Mouse (Mus musculus): ENCODE results near the gene Hist1h2be.
"Not testable (repeated sequence)": the region's sequence is repeated elsewhere in the genome, so short reads cannot be mapped to it uniquely, and the experiment has no call there.

Gene Hist1h2be

DNA sequence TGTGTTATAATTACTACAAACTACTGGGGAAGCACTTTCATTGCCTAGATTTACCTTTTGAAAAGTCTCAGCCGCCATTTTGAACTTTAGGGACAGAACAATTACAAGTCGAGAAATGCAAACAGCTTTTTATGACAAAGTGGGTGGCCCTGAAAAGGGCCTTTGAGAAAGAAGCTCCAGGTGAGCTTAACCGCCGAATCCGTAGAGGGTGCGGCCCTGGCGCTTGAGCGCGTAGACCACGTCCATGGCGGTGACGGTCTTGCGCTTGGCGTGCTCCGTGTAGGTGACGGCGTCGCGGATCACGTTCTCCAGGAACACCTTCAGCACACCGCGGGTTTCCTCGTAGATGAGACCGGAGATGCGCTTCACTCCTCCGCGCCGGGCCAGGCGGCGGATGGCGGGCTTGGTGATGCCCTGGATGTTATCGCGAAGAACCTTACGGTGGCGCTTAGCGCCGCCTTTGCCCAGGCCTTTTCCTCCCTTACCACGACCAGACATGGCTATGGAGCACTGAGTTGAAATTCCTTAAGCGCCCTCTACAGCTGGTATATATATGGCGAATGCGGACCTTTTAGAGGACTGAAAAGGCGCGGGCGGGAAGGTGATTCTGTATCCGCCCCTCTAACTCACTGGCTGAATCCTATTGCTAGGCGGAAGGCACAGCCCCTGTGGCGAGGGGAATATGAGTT is 69.6 kb downstream of the Hist1h2be start, which contains the start of gene Hist1h4f:
Hist1h4f (minus strand) TSS at position 503 of the 689 bp plus-strand sequence.
- DNase-seq (ENCODE audit: low read depth, low spot score), result not testable (repeated sequence)

DNA sequence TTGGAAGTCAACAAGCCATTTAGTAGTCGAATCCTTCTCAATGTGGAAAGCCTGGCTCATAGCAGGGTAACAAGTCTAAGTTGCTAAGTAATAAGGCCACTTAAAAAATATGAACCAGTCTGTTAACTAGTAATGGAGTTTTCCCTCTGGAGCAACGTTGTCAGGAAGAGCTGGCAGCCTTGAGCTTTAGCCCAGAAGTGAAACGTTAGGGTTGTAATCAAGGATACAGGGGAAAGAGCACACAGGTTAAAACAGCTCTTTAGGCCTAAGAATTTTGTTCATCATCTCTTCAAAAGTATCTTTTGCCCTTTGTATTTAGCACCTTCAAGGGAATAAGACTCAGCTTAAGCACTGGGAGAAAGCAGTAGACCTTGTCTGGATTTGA is 70.2 kb downstream of the Hist1h2be start:
- DNase-seq (ENCODE audit: low read depth, low spot score), result no peak

DNA sequence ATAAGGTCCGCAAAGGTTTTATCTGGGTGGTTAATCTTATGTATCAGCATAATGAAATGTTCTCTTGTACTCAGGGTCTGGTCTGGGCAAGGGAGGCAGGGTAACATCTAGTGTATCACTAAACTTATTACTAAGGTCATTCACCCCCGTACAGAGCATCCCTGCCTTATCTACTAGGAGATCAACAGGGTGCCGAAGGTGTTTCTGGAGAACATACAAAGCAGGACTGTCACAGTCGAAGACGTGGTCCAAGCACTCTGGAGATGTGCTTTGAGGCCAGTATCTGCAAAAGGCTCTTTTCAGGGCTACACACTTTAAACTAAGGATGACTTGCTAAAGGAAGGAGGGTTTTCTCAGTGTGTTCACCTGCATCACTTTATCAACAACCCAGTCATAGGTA is 74.2 kb downstream of the Hist1h2be start:
- DNase-seq (ENCODE audit: low read depth, low spot score), result no peak

DNA sequence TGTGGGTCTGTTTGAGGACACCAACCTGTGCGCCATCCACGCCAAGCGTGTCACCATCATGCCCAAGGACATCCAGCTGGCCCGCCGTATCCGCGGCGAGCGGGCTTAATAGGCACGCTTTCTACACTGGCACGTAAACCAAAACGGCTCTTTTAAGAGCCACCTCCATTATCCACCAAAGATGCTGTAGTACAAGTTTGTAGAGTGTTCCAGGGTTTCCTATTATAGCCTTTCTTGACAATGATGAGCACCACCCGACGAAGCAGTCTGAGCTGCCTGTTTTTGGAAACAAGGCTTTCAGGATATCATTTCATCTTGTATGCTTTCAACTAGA is 76.2 kb downstream of the Hist1h2be start:
- not testable (repeated sequence) for DNase-seq (ENCODE audit: low read depth, low spot score)

DNA sequence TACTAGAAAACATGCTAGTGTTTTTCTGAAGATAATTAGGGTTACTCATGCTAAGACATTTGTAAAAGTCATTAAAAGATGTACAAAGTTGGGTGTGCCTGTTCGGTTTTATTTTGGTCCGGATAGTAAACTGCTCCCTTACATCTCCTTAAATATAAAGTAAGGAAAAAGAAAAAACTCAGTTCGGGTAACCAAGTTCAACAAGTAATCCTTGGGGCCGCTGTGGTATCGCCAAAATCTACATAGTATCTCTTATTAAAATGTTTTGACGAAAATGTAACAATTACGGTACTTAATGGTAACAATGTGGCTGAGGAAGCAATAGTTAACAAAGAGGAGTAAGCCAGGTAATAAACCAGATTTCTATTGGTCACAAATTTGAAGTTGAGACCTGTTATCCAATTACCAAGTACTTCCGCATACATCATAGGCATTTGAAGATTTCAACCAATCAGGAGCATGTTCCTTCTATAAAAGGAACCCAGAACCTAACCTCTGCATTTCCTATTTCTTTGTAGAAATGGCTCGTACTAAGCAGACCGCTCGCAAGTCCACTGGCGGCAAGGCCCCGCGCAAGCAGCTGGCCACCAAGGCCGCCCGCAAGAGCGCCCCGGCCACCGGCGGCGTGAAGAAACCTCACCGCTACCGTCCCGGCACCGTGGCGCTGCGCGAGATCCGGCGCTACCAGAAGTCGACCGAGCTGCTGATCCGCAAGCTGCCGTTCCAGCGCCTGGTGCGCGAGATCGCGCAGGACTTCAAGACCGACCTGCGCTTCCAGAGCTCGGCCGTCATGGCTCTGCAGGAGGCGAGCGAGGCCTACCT is 76.7 kb downstream of the Hist1h2be start, which contains the start of gene Hist1h3f:
Hist1h3f (plus strand) TSS at position 88 of the 822 bp plus-strand sequence.
- DNase-seq (ENCODE audit: low read depth, low spot score), result no peak

DNA sequence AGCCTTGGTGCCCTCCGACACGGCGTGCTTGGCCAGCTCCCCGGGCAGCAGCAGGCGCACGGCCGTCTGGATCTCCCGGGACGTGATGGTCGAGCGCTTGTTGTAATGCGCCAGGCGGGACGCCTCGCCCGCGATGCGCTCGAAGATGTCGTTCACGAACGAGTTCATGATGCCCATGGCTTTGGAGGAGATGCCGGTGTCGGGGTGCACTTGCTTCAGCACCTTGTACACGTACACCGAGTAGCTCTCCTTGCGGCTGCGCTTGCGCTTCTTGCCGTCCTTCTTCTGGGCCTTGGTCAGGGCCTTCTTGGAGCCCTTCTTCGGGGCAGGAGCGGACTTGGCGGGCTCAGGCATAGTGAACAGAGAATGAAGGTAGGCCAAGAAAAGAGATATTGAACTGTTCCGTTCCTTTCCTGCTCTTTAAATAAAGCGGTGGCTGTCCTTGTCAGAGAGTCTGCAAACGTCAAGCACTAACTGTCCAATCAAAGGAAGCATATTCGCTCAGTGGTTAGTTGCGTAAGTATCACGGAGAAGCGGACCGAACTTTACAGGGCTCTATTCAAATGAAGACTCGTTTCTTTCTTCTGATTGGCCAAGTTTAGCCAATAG is 77.8 kb downstream of the Hist1h2be start, which contains the start of gene Hist1h2bh:
Hist1h2bh (minus strand) TSS at position 394 of the 609 bp plus-strand sequence.
- not testable (repeated sequence) for DNase-seq (ENCODE audit: low read depth, low spot score)

DNA sequence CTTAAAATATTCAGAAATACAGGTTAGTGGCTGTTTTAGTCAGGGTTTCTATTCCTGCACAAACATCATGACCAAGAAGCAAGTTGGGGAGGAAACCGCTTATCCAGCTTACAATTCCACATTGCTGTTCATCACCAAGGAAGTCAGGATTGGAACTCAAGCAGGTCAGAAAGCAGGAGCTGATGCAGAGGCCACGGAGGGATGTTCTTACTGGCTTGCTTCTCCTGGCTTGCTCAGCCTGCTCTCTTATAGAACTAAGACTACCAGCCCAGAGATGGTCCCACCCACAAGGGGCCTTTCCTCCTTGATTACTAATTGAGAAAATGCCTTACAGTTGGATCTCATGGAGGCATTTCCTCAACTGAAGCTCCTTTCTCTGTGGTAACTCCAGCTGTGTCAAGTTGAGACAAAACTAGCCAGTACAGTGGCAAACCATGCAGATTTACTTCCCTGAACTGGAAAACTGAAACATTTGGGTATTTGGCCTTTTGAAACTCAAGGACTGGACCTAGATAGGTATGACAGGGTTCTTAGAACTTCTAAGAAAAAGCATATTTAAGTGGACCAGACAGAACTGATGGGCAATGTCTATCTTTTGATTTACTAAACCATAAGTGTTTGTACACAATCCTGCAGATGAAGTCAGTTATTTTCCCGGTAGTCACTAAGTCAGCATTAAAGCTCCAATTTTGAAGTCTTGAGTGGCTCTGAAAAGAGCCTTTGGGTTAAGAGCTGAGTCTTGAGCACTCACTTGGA is 78.5 kb downstream of the Hist1h2be start:
- not testable (repeated sequence) for DNase-seq (ENCODE audit: low read depth, low spot score)

DNA sequence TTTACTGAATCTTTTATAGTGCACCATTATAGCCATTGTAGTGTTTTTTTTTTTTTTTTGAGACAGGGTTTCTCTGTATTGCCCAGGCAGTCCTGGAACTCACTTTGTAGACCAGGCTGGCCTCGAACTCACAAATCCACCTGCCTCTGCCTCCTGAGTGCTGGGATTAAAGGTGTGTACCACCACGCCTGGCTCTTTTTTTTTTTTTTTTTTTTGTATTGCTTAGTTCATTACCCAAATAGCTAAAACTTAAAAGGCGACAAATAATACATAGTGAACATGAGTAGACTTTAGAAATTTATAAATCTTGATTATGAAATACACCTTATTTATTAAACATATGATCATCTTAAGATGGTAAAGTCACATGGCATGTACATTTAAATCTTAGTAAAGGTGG is 79.4 kb downstream of the Hist1h2be start:
- DNase-seq (ENCODE audit: low read depth, low spot score), result no peak

DNA sequence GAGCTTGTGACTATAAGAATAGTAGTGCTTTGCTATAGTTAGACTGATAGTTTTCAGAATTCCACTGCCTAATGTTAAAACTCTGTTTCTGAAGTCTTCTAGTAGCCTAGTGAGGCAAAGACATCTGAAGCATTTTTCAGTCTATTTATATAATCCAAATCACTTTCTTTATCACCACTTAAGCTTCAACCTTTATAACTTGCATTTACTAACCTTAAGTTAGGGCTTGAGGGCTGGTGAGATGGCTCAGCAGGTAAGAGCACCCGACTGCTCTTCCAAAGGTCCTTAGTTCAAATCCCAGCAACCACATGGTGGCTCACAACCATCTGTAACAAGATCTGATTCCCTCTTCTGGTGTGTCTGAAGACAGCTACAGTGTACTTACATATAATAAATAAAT is 81.1 kb downstream of the Hist1h2be start:
- DNase-seq (ENCODE audit: low read depth, low spot score), result not testable (repeated sequence)

DNA sequence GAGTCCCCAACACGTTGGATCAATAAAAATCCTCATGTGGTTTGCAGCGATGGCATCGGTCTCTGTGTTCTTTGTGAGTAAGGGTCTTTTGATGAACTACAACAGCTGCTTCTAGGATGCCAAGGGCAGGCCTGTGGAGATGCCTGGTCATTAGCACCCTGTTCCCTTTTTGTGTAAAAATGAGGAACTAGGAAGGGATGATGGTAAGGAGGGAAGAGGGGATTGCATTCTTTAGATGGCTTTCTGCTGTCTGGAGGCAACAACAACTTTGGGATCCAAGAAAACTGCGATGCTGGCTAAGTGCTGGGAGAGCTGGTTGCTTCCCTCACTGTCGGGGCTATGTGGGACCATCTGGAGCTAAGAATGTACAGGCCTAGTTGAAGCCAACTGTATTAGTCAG is 82.7 kb downstream of the Hist1h2be start:
- DNase-seq (ENCODE audit: low read depth, low spot score), result no peak

DNA sequence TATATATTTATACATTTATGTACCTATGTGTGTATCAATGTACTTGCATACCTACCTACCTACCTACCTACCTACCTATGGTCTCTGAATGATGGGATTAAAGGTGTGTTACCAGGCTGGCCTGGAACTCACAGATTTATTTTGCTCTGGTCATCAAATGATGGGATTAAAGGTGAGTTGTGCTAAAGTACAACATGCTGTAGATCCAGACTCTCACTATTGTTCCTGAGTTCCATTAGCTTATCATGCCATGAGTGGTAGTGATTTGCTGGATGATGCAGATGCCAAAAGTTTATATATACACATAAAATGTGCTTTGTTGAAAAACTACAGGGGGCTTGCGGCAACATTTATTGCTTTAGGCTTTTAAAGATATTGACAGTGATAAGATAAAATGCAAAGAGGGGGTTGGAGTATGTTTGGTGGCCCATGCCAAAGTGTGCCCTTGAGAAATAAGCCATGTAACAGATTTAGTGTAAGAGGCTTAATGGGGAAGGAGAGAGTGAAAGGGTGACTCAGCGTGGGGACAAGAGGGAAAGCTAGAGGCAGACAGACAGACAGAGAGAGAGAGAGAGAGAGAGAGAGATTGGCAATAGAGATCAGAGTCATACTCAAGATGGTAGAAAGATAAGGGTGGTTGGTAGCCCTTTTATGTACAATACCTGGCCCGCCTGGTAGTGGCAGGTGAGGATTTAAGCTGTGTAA is 83.8 kb downstream of the Hist1h2be start:
- DNase-seq (ENCODE audit: low read depth, low spot score), result no peak

DNA sequence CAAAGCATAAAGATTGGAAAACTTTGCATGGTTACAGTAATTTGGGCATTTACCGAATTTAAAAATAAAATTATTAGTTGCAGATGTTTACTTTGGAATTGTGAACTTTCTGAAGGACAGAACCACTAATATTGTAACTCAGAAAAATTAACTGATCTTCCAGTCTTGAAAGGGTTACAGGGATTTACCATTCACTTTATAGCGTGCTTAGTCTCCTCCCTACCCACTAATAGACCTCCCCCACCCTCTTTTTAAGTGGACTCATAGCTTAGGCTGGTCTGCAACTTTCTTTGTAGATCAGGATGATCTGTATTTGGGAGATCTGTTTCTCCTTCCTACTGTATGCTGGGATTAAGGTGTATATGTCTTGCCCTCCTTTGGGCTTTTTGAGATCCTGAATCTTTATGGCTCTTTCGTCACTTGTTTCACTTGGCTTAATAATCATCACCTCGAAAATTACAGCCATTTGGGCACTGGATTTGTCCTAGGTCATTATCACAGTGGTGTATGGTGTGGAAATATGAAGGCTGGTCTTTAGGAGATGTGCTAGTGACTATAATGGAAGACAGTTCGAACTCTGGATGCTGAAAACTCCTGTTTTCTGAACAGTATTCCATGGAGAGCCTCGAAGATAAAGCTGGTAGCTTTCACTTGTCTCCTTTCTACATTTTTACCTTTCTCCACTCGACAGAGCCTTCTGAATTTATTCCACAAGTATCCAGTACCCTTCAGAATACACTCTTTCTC is 84.7 kb downstream of the Hist1h2be start:
- DNase-seq (ENCODE audit: low read depth, low spot score), result no peak

DNA sequence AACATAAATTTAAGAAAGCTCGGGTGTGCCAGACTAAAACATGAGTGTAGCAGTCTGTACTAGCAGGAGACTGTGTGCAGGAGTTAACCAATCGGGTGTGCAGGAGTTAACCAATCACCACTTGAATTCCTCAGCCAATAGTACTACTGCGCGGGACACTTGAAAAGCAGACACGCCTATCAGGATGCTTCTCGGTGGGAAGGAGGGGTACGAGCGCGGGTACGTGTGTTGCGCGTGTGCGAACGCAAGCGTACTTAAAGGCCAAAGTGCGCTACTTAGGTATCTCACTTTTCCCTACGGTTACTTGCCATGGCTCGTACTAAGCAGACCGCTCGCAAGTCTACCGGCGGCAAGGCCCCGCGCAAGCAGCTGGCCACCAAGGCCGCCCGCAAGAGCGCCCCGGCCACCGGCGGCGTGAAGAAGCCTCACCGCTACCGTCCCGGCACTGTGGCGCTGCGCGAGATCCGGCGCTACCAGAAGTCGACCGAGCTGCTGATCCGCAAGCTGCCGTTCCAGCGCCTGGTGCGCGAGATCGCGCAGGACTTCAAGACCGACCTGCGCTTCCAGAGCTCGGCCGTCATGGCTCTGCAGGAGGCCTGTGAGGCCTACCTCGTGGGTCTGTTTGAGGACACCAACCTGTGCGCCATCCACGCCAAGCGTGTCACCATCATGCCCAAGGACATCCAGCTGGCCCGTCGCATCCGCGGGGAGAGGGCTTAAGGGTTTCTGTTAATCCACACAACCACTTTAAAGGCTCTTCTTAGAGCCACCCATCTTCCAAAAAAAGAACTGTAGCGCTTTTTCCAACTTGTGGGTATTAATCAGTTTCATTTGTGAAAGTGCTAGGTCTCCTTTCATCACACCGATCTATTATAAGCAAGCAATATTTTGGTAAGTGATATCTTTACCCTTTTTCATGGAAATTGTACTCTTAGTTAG is 85.5 kb downstream of the Hist1h2be start, which contains the start of gene Hist1h3g:
Hist1h3g (plus strand) TSS at position 286 of the 939 bp plus-strand sequence.
- not testable (repeated sequence) for DNase-seq (ENCODE audit: low read depth, low spot score)

DNA sequence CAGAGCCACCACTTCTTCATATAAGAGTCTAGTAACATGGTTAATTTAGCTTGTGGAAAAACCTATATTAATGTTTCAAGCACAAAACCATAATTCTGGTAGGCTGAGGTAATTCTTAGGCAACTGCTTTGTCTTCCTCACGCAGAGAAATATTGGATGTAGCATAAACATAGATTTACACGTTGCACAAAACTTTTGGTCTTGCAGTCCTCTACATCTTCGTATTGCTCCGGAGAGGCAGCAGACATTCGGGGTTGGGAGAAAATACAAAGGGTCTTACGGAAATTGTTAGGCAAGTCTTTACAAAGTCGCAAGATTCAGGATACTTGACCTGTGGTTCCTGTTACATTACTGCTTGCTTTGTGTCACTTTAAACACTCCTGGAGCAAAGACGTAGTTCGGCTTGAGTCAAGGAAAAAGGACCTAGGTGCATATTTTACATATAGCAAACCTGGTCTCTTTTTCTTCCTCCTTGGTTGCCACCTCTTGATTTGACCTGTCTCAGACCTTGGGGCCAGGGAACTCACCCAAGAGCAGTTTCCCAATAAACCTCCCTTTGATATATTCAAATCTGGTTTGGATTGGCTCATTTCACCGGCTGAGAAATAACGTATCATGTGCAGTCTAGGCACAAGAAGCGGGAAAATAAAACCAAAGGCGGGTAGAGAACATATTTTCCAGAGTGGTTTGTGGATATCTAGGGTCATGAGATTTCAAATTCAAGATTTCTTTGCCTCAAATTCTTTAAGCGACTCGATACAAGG is 86.4 kb downstream of the Hist1h2be start:
- DNase-seq (ENCODE audit: low read depth, low spot score), result no peak
